ENCODE assay signal across 14 mouse cellular contexts in genomic region chr4:82411965-82412364, GRCm38 (mm10).
DNase-seq lines count a peak whose midpoint lies in the region; ATAC-seq and TF ChIP-seq lines count a peak whose summit lies in the region.
"Had no signal": no experiment of that assay in that cellular context is flagged by ENCODE, and none has a peak within 500 bp of the region (broad histone marks: within the 10 kb centered on the region; RNA-seq: fewer than 3 reads in every experiment).

No protein-coding gene starts in this region.

- ATAC-seq in kidney, postnatal 0 days (replicated peaks; ENCODE audit: low FRiP score, low read depth) = peak; percentile 40; the same call in 1 of the 2 replicates
- ATAC-seq in stomach, embryonic 14.5 days (ENCODE audit: insufficient number of reproducible peaks, insufficient read depth, low FRiP score, low read depth) = 0 out of 2 replicates have a peak, but pooled peaks have one; percentile 37

- H3K9ac ChIP-seq in heart, adult 2 months (ENCODE audit: low read depth, low read length) = peak overlapping the region; percentile 36; the same call in 1 of the 2 replicates
- no peak overlapping the region for H3K9ac ChIP-seq in kidney, postnatal 0 days (ENCODE audit: low read depth, low read length)
- H3K9ac ChIP-seq in stomach, embryonic 14.5 days (replicated peaks; ENCODE audit: low read depth, low read length) = no peak overlapping the region
- H3K9ac ChIP-seq: liver, embryonic 14.5 days had no signal

- intact Hi-C loops in heart, adult 2 months (cut with DNase I) = no loop called here
- intact Hi-C loops in heart, postnatal 14 days (cut with DNase I) = no loop called here
- intact Hi-C loops in gastrocnemius, postnatal 14 days (cut with DNase I; ENCODE audit: low total_unique reads) = no loop called here

- TF ChIP-seq CTCF in heart, adult 2 months (IDR thresholded peaks at IDR 0.05) = no peak
- TF ChIP-seq CTCF in kidney, postnatal 0 days (IDR thresholded peaks at IDR 0.05; ENCODE audit: low read depth) = no peak

- no peaks in the 10 kb centered on the region for H3K27me3 ChIP-seq in heart, adult 2 months (ENCODE audit: control insufficient read depth, insufficient read depth, low read length)
- no peaks in the 10 kb centered on the region for H3K27me3 ChIP-seq in kidney, postnatal 0 days (ENCODE audit: insufficient read depth, low read length)
- H3K27me3 ChIP-seq in stomach, embryonic 14.5 days (ENCODE audit: control insufficient read depth, insufficient read depth, low read length) = no peaks in the 10 kb centered on the region

- peaks cover 7% of the 10 kb centered on the region; the same call in 1 of the 2 replicates for H3K79me2 ChIP-seq in heart, adult 2 months (replicated peaks; ENCODE audit: control insufficient read depth, insufficient read depth, low read length)

- 0 out of 2 replicates have a peak overlapping the region, but pooled peaks have one; percentile 11 for H3K4me2 ChIP-seq in kidney, postnatal 0 days (ENCODE audit: low read length)
- H3K4me2 ChIP-seq in stomach, embryonic 14.5 days (replicated peaks; ENCODE audit: low read depth, low read length) = no peak overlapping the region

- no peaks in the 10 kb centered on the region for H3K9me3 ChIP-seq in kidney, postnatal 0 days (replicated peaks; ENCODE audit: low read length)
- H3K9me3 ChIP-seq in stomach, embryonic 14.5 days (ENCODE audit: control insufficient read depth, low read depth, low read length) = no peaks in the 10 kb centered on the region
- H3K9me3 ChIP-seq: midbrain, embryonic 10.5 days had no signal

- H3K4me1 ChIP-seq in heart, adult 2 months (ENCODE audit: control insufficient read depth, insufficient read depth, low read length) = peaks cover 28% of the 10 kb centered on the region
- H3K4me1 ChIP-seq in kidney, postnatal 0 days (replicated peaks; ENCODE audit: insufficient read depth, low read length) = 0 out of 2 replicates have a peak, but pooled peaks cover 16% of the 10 kb centered on the region
- H3K4me1 ChIP-seq in brown adipose tissue, adult 24 weeks (ENCODE audit: control insufficient read depth, insufficient read depth, insufficient read length, low read length) = peaks cover 30% of the 10 kb centered on the region
- H3K4me1 ChIP-seq in stomach, embryonic 14.5 days (ENCODE audit: control insufficient read depth, insufficient read depth, low read length) = peaks cover 31% of the 10 kb centered on the region

- peaks cover 34% of the 10 kb centered on the region for H3K36me3 ChIP-seq in heart, adult 2 months (ENCODE audit: control insufficient read depth, insufficient read depth, low read length)
- no peaks in the 10 kb centered on the region for H3K36me3 ChIP-seq in kidney, postnatal 0 days (ENCODE audit: insufficient read depth, low read length)
- H3K36me3 ChIP-seq in stomach, embryonic 14.5 days (ENCODE audit: control insufficient read depth, insufficient read depth, low read length) = no peaks in the 10 kb centered on the region
- H3K36me3 ChIP-seq: midbrain, embryonic 10.5 days had no signal

- H3K4me3 ChIP-seq in heart, adult 2 months = no peak overlapping the region
- H3K4me3 ChIP-seq in kidney, postnatal 0 days (replicated peaks; ENCODE audit: low read depth, low read length) = no peak overlapping the region
- H3K4me3 ChIP-seq in brown adipose tissue, adult 24 weeks (ENCODE audit: insufficient read depth, low read depth, low read length) = no peak overlapping the region
- H3K4me3 ChIP-seq in stomach, embryonic 14.5 days (ENCODE audit: low read depth, low read length) = no peak overlapping the region
- H3K4me3 ChIP-seq: left cerebral cortex, adult 2 months; midbrain, embryonic 10.5 days had no signal

- no peak for TF ChIP-seq POLR2A in heart, adult 2 months (IDR thresholded peaks at IDR 0.05; ENCODE audit: insufficient read depth, low read depth, low read length)

- no peak for DNase-seq in heart, adult 2 months
- DNase-seq in heart, postnatal 14 days = no peak
- peak; percentile 35 for DNase-seq in kidney, postnatal 0 days (ENCODE audit: low spot score)
- DNase-seq in kidney, postnatal 36 days = no peak
- DNase-seq in B cell, adult 2 months = no peak
- DNase-seq in gastrocnemius, postnatal 14 days = no peak
- DNase-seq: cerebellum, postnatal 25 days; kidney, adult 8-10 months; thymus, adult 18-20 months had no signal

- WGBS in heart, adult 2 months = 25% methylated on average over 5 of the region's 5 CpGs
- 27% methylated on average over 5 of the region's 5 CpGs for WGBS in kidney, postnatal 0 days
- WGBS in stomach, embryonic 14.5 days = 27% methylated on average over 5 of the region's 5 CpGs

- peak overlapping the region; percentile 49 for H3K27ac ChIP-seq in heart, adult 2 months
- peak overlapping the region; percentile 72 for H3K27ac ChIP-seq in kidney, postnatal 0 days
- peak overlapping the region; percentile 54 for H3K27ac ChIP-seq in brown adipose tissue, adult 24 weeks (replicated peaks; ENCODE audit: low read depth, low read length)
- peak overlapping the region; percentile 13; the same call in 1 of the 2 replicates for H3K27ac ChIP-seq in stomach, embryonic 14.5 days (ENCODE audit: low read length)
- H3K27ac ChIP-seq: left cerebral cortex, adult 2 months; liver, embryonic 14.5 days; midbrain, embryonic 10.5 days had no signal

- TF ChIP-seq EP300 in heart, adult 2 months (IDR thresholded peaks at IDR 0.05; ENCODE audit: insufficient read depth, low read depth, low read length) = no peak

Comparison
In these comparisons a context has a peak if more than half of its experiments do, and no peak if none do; other contexts are left out.
1. H3K27ac ChIP-seq: peak in every context shown above with its lines; median percentile 72 in kidney, postnatal 0 days; 54 in brown adipose tissue, adult 24 weeks; 49 in heart, adult 2 months; 13 in stomach, embryonic 14.5 days.